Comparison of ENCODE assay signal across 16 mouse cellular contexts in genomic region chr16:91763975-91764374, GRCm38 (mm10). TPM values are rescaled to one million over a fixed set of nuclear protein-coding genes. Genes with fewer than 3 reads are reported as not detected.
DNase-seq lines count a peak whose midpoint lies in the region; ATAC-seq and TF ChIP-seq lines count a peak whose summit lies in the region.
"Had no signal": no experiment of that assay in that cellular context is flagged by ENCODE, and none has a peak within 500 bp of the region (broad histone marks: within the 10 kb centered on the region; RNA-seq: fewer than 3 reads in every experiment).

No protein-coding gene starts in this region.

- no peak overlapping the region for H3K4me3 ChIP-seq in forebrain, embryonic 11.5 days (ENCODE audit: low read depth, low read length)
- no peak overlapping the region for H3K4me3 ChIP-seq in forebrain, embryonic 13.5 days
- H3K4me3 ChIP-seq in layer of hippocampus, adult 2 months: no peak overlapping the region
- no peak overlapping the region for H3K4me3 ChIP-seq in hindbrain, embryonic 13.5 days
- no peak overlapping the region for H3K4me3 ChIP-seq in myocyte
- H3K4me3 ChIP-seq: embryonic facial prominence, embryonic 12.5 days; forebrain, embryonic 12.5 days; midbrain, embryonic 12.5 days had no signal

- peak; percentile 39 for DNase-seq in forebrain, embryonic 11.5 days (ENCODE audit: low spot score)
- no peak for DNase-seq in layer of hippocampus, adult 2 months (ENCODE audit: low spot score in 2 of 2)
- no peak for DNase-seq in layer of hippocampus, postnatal 10 days (ENCODE audit: low spot score in 2 of 2)
- no peak for DNase-seq in urinary bladder, postnatal 14 days (ENCODE audit: low spot score)
- DNase-seq in kidney, postnatal 14 days: no peak
- DNase-seq: cerebellum, postnatal 36 days; heart, postnatal 36 days; kidney, adult 11 months; thymus, postnatal 36 days had no signal

- H3ac ChIP-seq in myocyte (ENCODE audit: control insufficient read depth, insufficient read length): no peak overlapping the region

- H3K27me3 ChIP-seq in forebrain, embryonic 11.5 days (ENCODE audit: control insufficient read depth, insufficient read depth, low read length): no peaks in the 10 kb centered on the region
- no peaks in the 10 kb centered on the region for H3K27me3 ChIP-seq in forebrain, embryonic 13.5 days
- H3K27me3 ChIP-seq in hindbrain, embryonic 13.5 days: no peaks in the 10 kb centered on the region
- no peaks in the 10 kb centered on the region for H3K27me3 ChIP-seq in myocyte (ENCODE audit: control insufficient read depth, insufficient read depth, insufficient read length)
- H3K27me3 ChIP-seq: embryonic facial prominence, embryonic 12.5 days; forebrain, embryonic 12.5 days; midbrain, embryonic 12.5 days; Patski had no signal

- no peaks in the 10 kb centered on the region for H3K36me3 ChIP-seq in forebrain, embryonic 11.5 days (ENCODE audit: control insufficient read depth, insufficient read depth, low read length)
- H3K36me3 ChIP-seq in forebrain, embryonic 13.5 days (ENCODE audit: poor library complexity, severe bottlenecking): peaks cover 3% of the 10 kb centered on the region; the same call in 1 of the 2 replicates
- no peaks in the 10 kb centered on the region for H3K36me3 ChIP-seq in hindbrain, embryonic 13.5 days
- no peaks in the 10 kb centered on the region for H3K36me3 ChIP-seq in myocyte (ENCODE audit: control insufficient read depth, insufficient read depth)
- H3K36me3 ChIP-seq: embryonic facial prominence, embryonic 12.5 days; forebrain, embryonic 12.5 days; midbrain, embryonic 12.5 days had no signal

- 62% methylated on average over 6 of the region's 6 CpGs for WGBS in forebrain, embryonic 11.5 days
- WGBS in forebrain, embryonic 13.5 days: 60% methylated on average over 6 of the region's 6 CpGs
- 44% methylated on average over 6 of the region's 6 CpGs for WGBS in hindbrain, embryonic 13.5 days

- TF ChIP-seq POLR2A in myocyte (IDR thresholded peaks at IDR 0.05; ENCODE audit: insufficient read length, low read depth): no peak

- peaks cover 65% of the 10 kb centered on the region for H3K79me2 ChIP-seq in myocyte (ENCODE audit: control insufficient read depth, insufficient read depth)

- no peak for TF ChIP-seq CTCF in layer of hippocampus, adult 2 months (conservative IDR thresholded peaks at IDR 0.05)

- H3K9me3 ChIP-seq in forebrain, embryonic 11.5 days (ENCODE audit: control insufficient read depth, low read length): no peaks in the 10 kb centered on the region
- H3K9me3 ChIP-seq in forebrain, embryonic 13.5 days (replicated peaks): no peaks in the 10 kb centered on the region
- H3K9me3 ChIP-seq in hindbrain, embryonic 13.5 days: no peaks in the 10 kb centered on the region
- H3K9me3 ChIP-seq: embryonic facial prominence, embryonic 12.5 days; forebrain, embryonic 12.5 days; midbrain, embryonic 12.5 days had no signal

- H3K9ac ChIP-seq in forebrain, embryonic 11.5 days (ENCODE audit: low read length): no peak overlapping the region
- no peak overlapping the region for H3K9ac ChIP-seq in forebrain, embryonic 13.5 days
- no peak overlapping the region for H3K9ac ChIP-seq in hindbrain, embryonic 13.5 days
- H3K9ac ChIP-seq: embryonic facial prominence, embryonic 12.5 days; forebrain, embryonic 12.5 days; midbrain, embryonic 12.5 days had no signal

- H3K4me2 ChIP-seq in forebrain, embryonic 11.5 days (ENCODE audit: low read depth, low read length, severe bottlenecking): no peak overlapping the region
- H3K4me2 ChIP-seq in forebrain, embryonic 13.5 days: no peak overlapping the region
- no peak overlapping the region for H3K4me2 ChIP-seq in hindbrain, embryonic 13.5 days
- peak overlapping the region; percentile 76 for H3K4me2 ChIP-seq in myocyte (ENCODE audit: low read depth)
- H3K4me2 ChIP-seq: embryonic facial prominence, embryonic 12.5 days; forebrain, embryonic 12.5 days; midbrain, embryonic 12.5 days had no signal

- no peak for ATAC-seq in forebrain, embryonic 11.5 days (replicated peaks; ENCODE audit: low FRiP score)
- ATAC-seq in forebrain, embryonic 13.5 days: no peak
- ATAC-seq in hindbrain, embryonic 13.5 days (ENCODE audit: low FRiP score): no peak
- ATAC-seq: Patski had no signal

- no peak overlapping the region for H3K27ac ChIP-seq in forebrain, embryonic 11.5 days (ENCODE audit: low read depth, low read length)
- H3K27ac ChIP-seq in forebrain, embryonic 13.5 days: no peak overlapping the region
- H3K27ac ChIP-seq in layer of hippocampus, adult 2 months: peak overlapping the region; percentile 6; the same call in 1 of the 2 replicates
- peak overlapping the region; percentile 48; the same call in 1 of the 2 replicates for H3K27ac ChIP-seq in hindbrain, embryonic 13.5 days
- H3K27ac ChIP-seq: embryonic facial prominence, embryonic 12.5 days; forebrain, embryonic 12.5 days; midbrain, embryonic 12.5 days had no signal

- 0 out of 2 replicates have a peak, but pooled peaks cover 4% of the 10 kb centered on the region for H3K4me1 ChIP-seq in forebrain, embryonic 11.5 days (replicated peaks; ENCODE audit: control insufficient read depth, insufficient read depth, low read length)
- peaks cover 59% of the 10 kb centered on the region for H3K4me1 ChIP-seq in forebrain, embryonic 13.5 days
- H3K4me1 ChIP-seq in hindbrain, embryonic 13.5 days (replicated peaks): peaks cover 85% of the 10 kb centered on the region

TF ChIP-seq in myocyte, 11 proteins besides CTCF, POLR2A, EP300 and RAD21:
- TF ChIP-seq USF1 (IDR thresholded peaks at IDR 0.05; ENCODE audit: low read depth): no peak
- TF ChIP-seq POLR2AphosphoS2 (IDR thresholded peaks at IDR 0.05; ENCODE audit: insufficient read length, low read depth): no peak
- no peak for TF ChIP-seq CEBPB (IDR thresholded peaks at IDR 0.05; ENCODE audit: insufficient read depth, poor library complexity, severe bottlenecking)
- no peak for TF ChIP-seq TCF3 (IDR thresholded peaks at IDR 0.05; ENCODE audit: insufficient read length, low read depth)
- TF ChIP-seq MYOD1 (IDR thresholded peaks at IDR 0.05; ENCODE audit: control insufficient read depth in 1 of 3, insufficient read length in 2 of 3, low read depth in 2 of 3): no peak
- TF ChIP-seq E2F4 (IDR thresholded peaks at IDR 0.05; ENCODE audit: insufficient read depth): no peak
- TF ChIP-seq SRF (IDR thresholded peaks at IDR 0.05; ENCODE audit: control insufficient read depth, insufficient read length, low read depth): no peak
- TF ChIP-seq TCF12 (IDR thresholded peaks at IDR 0.05; ENCODE audit: insufficient read depth, poor library complexity, severe bottlenecking): no peak
- no peak for TF ChIP-seq REST (IDR thresholded peaks at IDR 0.05; ENCODE audit: insufficient read depth, insufficient read length)
- no peak for TF ChIP-seq MYOG (IDR thresholded peaks at IDR 0.05; ENCODE audit: control insufficient read depth in 1 of 3, insufficient read depth in 1 of 3, insufficient read length in 2 of 3, low read depth in 2 of 3)
- no peak for TF ChIP-seq MAX (IDR thresholded peaks at IDR 0.05; ENCODE audit: low read depth)

RNA-seq across cellular contexts. Expression of gene Itsn1, which starts 34.9 kb away (rescaled TPM):
- 55.2 and 60.2 TPM in 2 replicates for polyA plus RNA-seq in forebrain, embryonic 11.5 days (2014; fragmentation: Nextera tagmentation; extraction: Ambion mirVana)
- polyA plus RNA-seq in forebrain, embryonic 13.5 days (2015; fragmentation: Nextera tagmentation; extraction: Ambion mirVana): 50.8 and 53.3 TPM in 2 replicates
- total RNA-seq in layer of hippocampus, adult 2 months (2021): 100 to 1,000 TPM; 160 to 176 TPM
- total RNA-seq in layer of hippocampus, postnatal 10 days (2021): 100 to 1,000 TPM; 145 to 159 TPM
- 54.8 and 55.2 TPM in 2 replicates for polyA plus RNA-seq in hindbrain, embryonic 13.5 days (2015; fragmentation: Nextera tagmentation; extraction: Ambion mirVana)
- 27.5 TPM for polyA plus RNA-seq in myocyte (2012; fragmentation: generic; extraction: Trizol)

RNA-seq across cellular contexts. Expression of gene Cryzl1, which starts 35.2 kb away (rescaled TPM):
- polyA plus RNA-seq in forebrain, embryonic 11.5 days (2014; fragmentation: Nextera tagmentation; extraction: Ambion mirVana): 73.6 and 83.6 TPM in 2 replicates
- polyA plus RNA-seq in forebrain, embryonic 13.5 days (2015; fragmentation: Nextera tagmentation; extraction: Ambion mirVana): 93.0 and 98.0 TPM in 2 replicates
- 100 to 1,000 TPM; 104 to 111 TPM for total RNA-seq in layer of hippocampus, adult 2 months (2021)
- total RNA-seq in layer of hippocampus, postnatal 10 days (2021): 10 to 100 TPM; 78.9 to 94.2 TPM
- polyA plus RNA-seq in hindbrain, embryonic 13.5 days (2015; fragmentation: Nextera tagmentation; extraction: Ambion mirVana): 95.5 and 97.1 TPM in 2 replicates
- polyA plus RNA-seq in myocyte (2012; fragmentation: generic; extraction: Trizol): 27.6 TPM

Comparison
In these comparisons a context has a peak if more than half of its experiments do, and no peak if none do; other contexts are left out.
1. H3K27ac ChIP-seq: peak in layer of hippocampus, adult 2 months (single experiment) and hindbrain, embryonic 13.5 days (single experiment); none in forebrain, embryonic 11.5 days (single experiment) and forebrain, embryonic 13.5 days (single experiment).